Mouse (Mus musculus) small intestine, adult 2 months (tissue): ENCODE results near the gene Ube2l6.

Experiments
- CTCF ChIP-seq: fragments of 200-500 bp; IDR thresholded peaks from 2 replicates; pipeline ENCODE4 v1.5.1; 2012; ENCODE audit warnings: low read depth, mild to moderate bottlenecking, control low read depth, inconsistent platforms, low read length, moderate library complexity, mixed read lengths; ENCODE audit not compliant: insufficient replicate concordance, insufficient read length; ENCODE audit errors: extremely low read depth
- POLR2A ChIP-seq: fragments of 200-500 bp; IDR thresholded peaks from 2 replicates; pipeline ENCODE4 v1.6.1; 2012; ENCODE audit warnings: low read depth, mild to moderate bottlenecking, control low read depth, inconsistent platforms, low read length, moderate library complexity

DNA sequence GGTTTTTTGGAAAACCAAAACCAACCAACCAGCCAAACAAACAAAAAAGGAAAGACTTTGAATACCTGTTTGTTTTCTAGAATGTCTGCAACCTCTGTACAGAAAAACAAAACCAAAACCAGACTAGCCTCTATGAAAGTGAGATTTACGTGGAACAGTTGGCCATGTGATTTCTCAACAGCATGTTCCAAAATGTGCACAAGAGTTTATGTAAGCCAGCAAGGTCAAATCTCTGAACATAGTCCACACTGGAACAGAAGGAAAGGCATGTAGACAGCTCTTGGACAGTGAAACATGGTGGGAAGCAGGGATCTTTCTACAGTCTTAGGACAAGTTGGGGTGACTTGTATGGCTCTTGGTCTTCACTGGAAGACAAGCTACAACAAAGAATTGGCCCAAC lies 36.8 kb upstream of the Ube2l6 start:
- TF ChIP-seq POLR2A: no peak
- no peak for TF ChIP-seq CTCF
